Mouse (Mus musculus) limb, embryonic 10.5 days (tissue): ENCODE data around the gene Gm1604a. TPM values are rescaled to one million over a fixed set of nuclear protein-coding genes. Genes with fewer than 3 reads are reported as not detected.

Source experiments
- polyA plus RNA-seq: library from polyadenylated mRNA; unstranded; fragments of >200 nt; fragmentation: Nextera tagmentation; extraction: Ambion mirVana; gene quantifications from 2 replicates; pipeline ENCODE4 v1.2.1, GENCODE M21; 2016

The Gm1604a gene
- polyA plus RNA-seq, 1 experiment from 2014 or later: not detected

Other genes starting within 250 kb of the Gm1604a start
- 24.8 and 26.2 TPM in 2 replicates for gene Ezr, start 242.8 kb upstream of the Gm1604a start, polyA plus RNA-seq
- 23.8 and 32.1 TPM in 2 replicates for gene Rsph3b, start 76.9 kb upstream of the Gm1604a start, polyA plus RNA-seq
- 54.8 and 59.2 TPM in 2 replicates for gene Tagap1, start 64.4 kb upstream of the Gm1604a start, polyA plus RNA-seq
- 175 and 183 TPM in 2 replicates for gene Rnaset2b, start 54.9 kb upstream of the Gm1604a start, polyA plus RNA-seq
- 0.30 and 0.45 TPM in 2 replicates for gene Gm49721, start 46.7 kb upstream of the Gm1604a start, polyA plus RNA-seq
- 25.2 and 26.3 TPM in 2 replicates for gene Rps6ka2, start 144.5 kb downstream of the Gm1604a start, polyA plus RNA-seq